Mouse (Mus musculus) lung, adult 2 months (tissue): Measurements from ENCODE around the gene Gm20388.

ENCODE experiments used
- CTCF ChIP-seq: fragments of 200-500 bp; IDR thresholded peaks from 2 replicates; pipeline ENCODE4 v1.5.1; 2011; ENCODE audit warnings: mild to moderate bottlenecking, low read length, control low read depth; ENCODE audit not compliant: insufficient read depth
- POLR2A ChIP-seq: fragments of 200-500 bp; IDR thresholded peaks from 2 replicates; pipeline ENCODE4 v1.6.1; 2011; ENCODE audit warnings: low read depth, mild to moderate bottlenecking, control low read depth, low read length, borderline replicate concordance; ENCODE audit errors: extremely low read depth

GRCm38 (mm10) chr8:121063649-121064048 is 1153.0 kb downstream of the Gm20388 start:
- no peak for TF ChIP-seq CTCF
- no peak for TF ChIP-seq POLR2A
